Mouse (Mus musculus): ENCODE results near the gene Gm49393.

DNA sequence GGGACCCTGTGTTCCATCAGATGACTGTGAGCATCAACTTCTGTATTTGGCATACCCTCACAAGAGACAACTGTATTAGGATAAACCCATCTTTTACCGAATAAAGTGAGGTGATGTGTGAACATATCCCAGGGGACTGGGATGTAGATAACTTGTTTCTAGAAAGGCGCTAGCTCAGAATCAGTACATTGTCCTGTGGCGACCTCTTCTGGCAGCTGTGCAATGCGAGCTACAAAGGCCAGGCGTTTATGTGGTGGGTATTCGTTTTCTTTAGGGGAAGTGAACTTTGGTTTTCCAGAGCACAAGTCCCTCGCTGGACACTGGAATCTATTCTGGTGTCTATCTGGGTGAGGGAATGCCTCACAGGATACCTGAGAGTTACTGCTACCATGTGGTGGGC lies 115.9 kb downstream of the Gm49393 start:
- TF ChIP-seq CTCF (IDR thresholded peaks at IDR 0.05; ENCODE audit: borderline replicate concordance, control insufficient read depth, extremely low read depth, insufficient read depth, low read length, poor library complexity) (no peak), POLR2A (IDR thresholded peaks at IDR 0.05; ENCODE audit: control insufficient read depth, extremely low read depth, insufficient read depth, low read length, poor library complexity) (no peak)
